Mouse (Mus musculus): ENCODE results near the gene Cyp2a12.

- TF ChIP-seq POLR2A (IDR thresholded peaks at IDR 0.05; ENCODE audit: low read depth, low read length) (no peak), CTCF (IDR thresholded peaks at IDR 0.05; ENCODE audit: extremely low read depth, insufficient read length, insufficient replicate concordance, low read depth, low read length) (no peak)
Observed at GRCm38 (mm10) chr7:27028789-27029188, at the start of gene Cyp2a12.

Data from small intestine, adult 2 months (tissue).